Mouse (Mus musculus) monocyte, adult 2 months (primary cell): ENCODE data around the gene Hapln3.

Source experiments
- DNase-seq, 2 experiments: peaks; one replicate each; pipeline ENCODE4 v3.0.0; 2022; ENCODE audit warnings: low spot score in 2 of 2, low read depth in 1 of 2

Gene Hapln3

DNA sequence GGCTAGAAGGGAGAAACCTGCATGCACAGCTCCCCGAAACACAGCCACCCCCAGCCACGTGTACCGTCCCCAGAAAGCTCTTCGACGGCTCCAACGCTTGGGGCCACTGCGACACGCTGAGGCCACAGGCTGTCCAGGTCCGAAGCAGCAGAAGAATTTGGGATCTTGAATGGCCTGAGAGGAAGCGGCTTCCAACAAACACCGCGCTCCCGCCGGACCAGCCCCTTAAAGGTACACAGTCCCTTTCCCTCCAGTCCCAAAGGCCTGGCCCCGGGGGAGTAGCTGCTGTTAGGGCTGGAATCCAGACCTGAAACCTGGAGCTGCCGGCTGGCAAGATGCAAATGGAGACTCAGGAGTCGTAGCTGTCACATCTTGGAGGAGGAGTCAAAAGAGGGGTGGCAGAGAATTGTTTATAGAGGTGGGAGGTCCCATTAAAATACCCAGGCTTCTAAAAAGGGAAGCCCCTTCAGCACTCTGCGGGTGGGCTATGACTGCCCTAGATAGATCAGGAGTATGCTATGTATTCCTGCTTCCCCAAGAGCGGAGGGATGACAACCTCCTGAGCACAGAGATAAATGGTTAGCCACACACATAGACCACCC is at the start of gene Hapln3:
Gene Hapln3, minus strand, starts transcription at position 176 of the 602 bp plus-strand sequence.
- no peak for DNase-seq

DNA sequence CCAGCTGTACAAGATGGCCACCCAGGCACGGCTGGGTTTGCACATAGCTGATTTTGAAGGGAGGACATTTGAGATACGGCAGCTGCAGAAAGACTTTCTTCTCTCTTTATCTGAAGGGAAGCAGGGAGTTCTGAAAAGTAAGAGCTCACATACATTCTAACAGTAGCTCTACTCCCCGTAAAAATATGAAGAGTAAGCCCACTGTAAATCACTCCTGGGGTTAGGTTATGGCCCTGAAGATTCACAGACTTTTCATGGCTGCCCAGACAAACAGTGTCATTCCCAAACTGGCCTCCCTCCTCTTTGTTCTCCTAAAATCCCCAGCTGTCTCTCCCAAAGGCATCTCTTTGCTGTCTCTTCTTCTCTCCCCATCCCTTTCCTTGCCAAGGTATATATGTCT is 43.0 kb upstream of the Hapln3 start:
- DNase-seq = no peak

DNA sequence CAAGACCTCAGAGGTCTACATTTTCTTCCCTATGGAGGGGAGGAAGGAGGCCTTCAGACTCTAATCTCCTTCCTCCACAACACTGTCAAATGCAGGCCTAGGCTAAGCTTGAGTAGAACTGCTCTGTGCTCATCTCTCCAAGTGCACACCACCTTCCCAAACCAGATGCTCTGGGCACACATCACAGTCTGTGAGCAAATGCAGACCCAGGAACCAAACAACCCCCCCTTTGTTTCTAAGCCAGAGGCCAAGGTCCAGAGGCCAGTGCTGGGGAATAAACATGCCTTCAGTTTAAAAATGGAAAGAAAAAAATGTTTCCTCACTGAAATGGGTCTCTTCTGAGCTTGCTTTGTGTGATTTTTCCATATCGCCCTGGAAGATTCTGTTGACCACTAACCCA is 41.0 kb upstream of the Hapln3 start:
- no peak for DNase-seq

DNA sequence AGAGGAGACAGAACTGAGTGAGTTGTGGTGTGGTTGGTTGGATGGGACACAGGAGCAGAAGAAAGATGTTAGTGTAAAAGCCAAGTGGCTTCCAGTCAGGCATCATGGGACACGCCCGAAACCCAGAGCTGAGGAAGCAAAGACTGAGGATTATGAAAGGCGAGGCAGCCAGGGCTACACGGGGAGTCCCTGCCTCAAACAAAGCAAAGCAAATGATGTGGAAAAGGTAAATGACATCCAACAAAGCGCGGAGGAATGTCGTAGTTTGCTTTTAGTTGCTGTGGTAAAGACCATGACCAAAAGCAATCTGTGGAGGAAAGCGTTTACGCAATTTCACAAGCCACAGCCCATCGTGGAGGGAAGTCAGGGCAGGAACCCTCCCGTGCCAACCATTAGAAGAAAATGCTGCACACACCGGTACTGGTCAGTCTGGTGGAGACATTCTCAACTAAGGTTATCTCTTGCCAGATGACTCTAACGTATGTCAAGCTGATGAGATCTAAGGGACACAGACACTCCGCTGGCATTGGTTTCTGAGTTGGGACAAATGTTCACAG is 36.3 kb upstream of the Hapln3 start:
- DNase-seq = no peak

DNA sequence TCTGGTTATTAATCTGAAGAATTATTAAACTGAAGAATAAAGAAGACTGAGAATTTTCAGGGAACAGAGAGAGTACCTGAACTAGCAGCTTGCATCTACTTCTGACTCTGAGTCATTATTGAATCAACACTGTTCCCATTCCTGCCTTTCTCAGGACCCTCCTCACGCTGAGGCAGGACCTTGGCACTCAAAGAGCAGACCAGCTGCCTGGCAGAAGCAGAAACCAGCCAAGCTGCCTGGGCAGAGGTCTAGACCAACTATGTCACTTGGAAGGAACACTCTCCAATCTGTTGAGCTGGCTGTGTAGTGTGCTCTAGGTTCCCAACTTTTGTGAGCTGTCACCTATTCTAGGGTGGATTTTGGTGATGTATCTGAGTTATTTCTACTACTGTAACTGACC is 28.6 kb upstream of the Hapln3 start:
- no peak for DNase-seq

DNA sequence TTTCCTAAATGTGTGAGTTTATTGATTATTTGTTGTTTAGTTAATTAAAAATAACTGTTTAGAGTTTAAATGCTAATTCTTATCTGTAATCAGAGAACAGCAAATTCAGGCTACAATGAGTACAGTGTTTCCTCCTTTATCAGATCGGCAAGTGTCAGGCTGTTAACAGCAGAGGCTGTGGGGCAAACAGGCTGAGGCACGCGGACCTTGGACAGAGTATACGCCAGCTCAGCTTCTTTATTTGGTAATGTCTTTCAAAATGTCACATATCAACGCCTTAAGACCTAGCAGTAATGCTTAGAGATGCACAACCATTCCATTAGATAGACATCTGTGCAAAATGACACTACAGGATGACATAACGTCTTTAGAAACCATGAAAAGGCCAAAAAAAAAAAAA is 18.7 kb upstream of the Hapln3 start:
- no peak for DNase-seq

DNA sequence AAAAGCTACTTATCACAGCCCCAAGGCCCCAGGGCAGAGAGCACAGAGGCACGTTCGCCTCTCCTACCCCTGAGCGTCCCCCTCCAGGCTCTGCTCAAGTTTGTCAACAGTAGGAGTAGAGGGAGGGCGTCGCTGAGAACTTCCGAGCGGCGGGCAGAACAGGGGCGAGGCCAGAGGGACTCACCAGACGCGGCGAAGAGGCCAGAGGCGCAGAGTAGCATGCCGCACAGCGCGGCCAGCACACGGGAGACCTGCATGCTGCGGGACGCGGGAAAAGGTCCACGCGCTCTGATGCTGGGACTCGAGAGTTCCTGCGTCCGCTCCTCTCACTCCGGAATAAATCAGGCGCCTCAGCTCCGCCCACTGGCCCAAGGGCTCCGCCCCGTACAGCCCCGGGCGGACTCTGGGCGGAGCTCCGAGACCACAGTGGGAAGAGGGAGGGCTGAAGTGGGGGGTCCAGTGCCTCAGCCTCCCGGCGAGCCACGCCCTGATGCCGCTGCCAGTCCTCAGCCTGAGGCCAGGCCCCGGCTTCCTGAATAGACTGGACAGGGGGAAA is 18.0 kb upstream of the Hapln3 start, which contains the start of gene Mfge8:
Gene Mfge8, minus strand, starts transcription at position 350 of the 556 bp plus-strand sequence.
- peak; percentile 48 to 65 for DNase-seq

DNA sequence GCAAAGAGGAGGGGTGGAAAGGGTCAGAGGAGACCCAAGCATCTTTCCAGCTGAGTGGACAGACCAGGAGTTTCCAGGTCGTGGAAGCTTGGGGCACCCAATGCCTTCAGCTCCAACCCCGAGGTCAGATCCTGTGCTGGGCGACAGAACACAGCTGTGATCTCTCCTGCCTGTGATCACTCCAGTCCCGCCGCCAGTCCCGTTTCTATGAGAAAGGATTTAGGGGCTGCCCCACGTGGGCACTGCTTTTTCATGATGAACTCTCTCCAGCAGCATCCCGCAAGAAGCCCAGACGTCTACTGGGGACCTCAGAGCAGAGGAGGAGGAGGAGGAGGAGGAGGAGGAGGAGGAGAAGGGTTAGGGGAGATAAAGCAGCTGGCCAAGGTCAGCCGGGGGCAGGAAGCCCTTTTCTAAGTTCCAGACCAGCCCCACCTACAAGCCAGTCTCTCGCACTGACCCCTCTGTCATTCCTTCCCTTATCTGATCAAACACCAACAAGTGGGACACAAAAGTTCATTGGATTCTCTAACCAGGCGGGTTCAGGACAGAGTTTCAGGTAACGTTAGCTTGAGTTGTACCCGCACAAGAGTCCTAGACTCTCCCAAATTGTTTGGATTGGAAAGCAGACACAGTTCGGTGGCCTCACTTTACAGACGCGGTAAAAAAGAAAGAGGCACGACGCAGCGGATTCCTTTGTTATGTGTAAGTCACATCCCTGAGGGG is 17.3 kb upstream of the Hapln3 start:
- DNase-seq = no peak

DNA sequence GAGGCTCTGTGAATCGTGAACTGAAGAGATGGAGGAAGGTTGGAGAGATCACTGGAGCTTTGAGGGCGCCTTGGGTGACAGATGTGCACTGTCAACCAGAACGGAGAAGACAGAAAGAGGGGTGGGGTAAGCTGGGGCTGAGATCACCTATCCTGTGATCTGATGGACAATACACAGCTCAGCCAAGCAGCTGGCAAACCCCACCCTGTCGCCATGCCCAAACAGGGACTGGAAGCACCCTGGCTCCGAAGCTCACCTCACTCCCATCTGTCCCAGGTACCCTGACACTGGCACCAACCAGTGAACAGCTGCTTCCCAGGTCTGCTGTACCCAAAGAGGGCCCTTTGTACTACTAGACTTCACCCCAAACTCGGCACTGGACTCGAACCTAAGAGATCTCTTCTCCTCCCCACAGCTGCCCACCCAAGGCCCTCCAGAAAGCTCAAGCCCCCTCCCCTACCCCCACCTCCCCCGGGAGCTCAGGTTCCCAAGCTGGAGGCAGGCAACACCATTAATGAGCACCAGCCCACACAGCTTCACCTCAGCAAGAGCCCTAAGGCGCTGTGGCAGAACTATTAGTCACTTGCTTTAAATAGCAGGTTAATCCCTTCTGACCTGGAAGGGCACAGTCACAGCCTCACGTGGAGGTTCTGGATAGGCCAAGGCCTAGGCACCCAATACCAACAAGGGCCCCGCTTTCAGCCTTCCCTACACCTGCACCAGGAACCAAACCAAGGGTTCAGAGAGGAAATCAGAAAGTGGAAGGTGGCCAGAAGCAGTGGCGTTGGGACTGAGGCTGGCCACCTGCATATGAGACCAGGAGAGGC is 16.4 kb upstream of the Hapln3 start:
- DNase-seq = no peak

DNA sequence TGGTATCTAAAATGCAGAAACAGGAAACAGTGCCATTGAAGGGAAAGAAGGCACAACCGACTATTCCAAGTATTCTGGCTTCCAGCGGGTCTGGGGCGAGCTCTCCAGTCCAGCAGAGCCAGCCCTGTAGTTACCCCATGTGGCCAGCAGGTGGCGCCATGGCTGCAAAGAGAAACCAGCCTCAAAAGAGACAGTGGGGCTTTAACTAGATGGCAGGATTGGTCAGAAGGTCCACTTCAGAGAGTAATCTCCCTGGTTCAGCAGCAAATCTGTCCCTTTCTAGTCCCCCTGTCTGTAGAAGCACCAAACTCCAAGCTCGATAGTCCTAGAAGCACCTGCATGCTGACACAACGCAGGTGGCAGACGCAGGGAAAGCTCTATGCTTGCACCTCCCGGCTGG is 10.1 kb upstream of the Hapln3 start:
- peak; percentile 13 to 40 for DNase-seq

DNA sequence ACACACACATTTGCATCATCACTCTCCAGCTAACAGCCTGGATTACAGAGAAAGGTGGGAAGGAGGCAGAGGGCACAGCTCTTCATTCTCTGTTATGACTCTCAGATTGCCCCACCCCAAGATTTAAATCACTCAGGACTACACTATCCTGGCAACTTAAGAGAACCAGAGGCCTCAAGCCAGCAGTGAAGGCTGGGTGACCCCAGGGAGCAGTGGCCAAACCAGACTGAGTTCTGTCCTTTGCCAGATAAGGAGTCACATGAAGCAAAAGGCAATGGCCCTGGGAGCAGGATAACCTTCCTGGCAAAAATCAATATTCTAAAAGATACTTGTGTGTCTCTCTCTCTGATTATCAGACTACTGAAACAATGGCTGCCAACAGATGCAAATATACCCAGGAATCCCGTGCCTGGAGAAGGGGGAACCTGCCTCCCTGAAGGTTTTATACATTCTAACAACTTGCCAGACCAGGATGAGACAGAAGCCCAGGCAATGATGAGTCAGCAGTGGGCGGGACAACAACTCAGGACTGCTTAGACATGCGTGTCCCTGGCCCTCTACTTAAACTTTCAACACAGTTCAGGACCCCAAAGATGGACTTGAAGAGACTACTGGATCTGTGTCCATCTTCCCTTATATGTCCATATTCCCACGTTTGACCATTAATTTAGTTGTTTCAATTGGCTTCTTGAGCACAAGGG is 9.2 kb upstream of the Hapln3 start:
- no peak for DNase-seq

DNA sequence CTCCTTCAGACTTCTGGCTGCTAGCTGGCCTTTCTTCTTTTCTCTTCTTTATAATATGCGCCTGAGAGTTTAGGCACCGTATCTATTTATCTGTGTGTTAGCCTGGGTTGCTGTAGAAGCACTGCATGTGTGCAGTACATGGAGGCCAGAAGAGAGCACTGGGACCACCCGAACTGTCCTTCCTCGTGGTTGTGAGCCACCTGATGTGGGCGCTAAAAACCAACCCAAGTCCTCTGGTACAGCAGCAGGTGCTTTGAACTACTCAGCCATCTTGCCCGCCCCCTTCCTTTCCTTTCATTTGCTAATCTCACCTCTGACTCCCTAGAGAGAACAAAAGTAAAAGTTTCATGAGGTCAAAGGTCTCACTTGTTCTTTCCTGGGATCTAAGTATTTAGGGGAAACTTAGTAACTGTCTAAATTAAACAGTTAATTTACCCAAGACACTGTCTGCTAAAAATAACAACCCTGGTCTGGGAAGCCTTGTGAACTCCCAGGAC is 8.6 kb upstream of the Hapln3 start:
- no peak for DNase-seq

DNA sequence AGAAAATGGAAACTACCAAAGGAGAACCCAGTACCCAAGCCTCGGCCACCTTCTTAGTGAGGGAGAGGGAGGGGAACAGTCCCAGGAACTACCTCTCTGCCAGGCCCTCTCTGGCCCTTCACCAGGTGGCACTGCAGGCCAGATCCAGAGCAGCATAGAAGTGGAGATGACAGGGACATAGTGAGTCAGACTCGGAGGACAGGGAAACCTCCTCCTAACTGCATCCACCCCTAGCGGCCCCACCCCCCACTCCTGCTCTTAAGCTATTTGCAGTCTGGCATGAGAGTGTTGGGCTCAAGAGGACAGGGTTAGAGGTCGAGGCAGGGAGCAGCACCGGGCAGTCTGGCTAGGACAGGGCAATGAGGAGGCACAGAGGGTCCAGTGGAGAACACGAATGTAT is 2.6 kb upstream of the Hapln3 start:
- no peak for DNase-seq

DNA sequence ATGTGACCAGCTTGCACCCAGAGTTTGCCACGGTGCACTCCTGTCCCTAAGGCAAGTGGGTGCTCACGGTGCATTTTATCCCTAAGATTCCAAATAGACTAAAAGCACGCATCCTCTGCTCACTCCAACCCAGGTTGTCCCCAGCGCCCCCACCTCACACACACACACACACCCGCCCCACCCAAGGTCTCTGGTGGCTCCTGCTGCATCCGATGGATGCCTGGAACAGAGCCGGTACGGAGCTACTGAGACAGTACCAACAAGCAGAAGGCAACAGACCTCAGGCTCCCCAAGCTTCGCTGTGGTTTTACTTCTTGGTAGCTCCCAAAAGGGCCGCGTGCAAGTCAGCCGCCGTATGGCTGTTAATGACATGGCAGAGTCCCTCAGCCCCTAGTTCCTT is 433 bp downstream of the Hapln3 start:
- no peak for DNase-seq

DNA sequence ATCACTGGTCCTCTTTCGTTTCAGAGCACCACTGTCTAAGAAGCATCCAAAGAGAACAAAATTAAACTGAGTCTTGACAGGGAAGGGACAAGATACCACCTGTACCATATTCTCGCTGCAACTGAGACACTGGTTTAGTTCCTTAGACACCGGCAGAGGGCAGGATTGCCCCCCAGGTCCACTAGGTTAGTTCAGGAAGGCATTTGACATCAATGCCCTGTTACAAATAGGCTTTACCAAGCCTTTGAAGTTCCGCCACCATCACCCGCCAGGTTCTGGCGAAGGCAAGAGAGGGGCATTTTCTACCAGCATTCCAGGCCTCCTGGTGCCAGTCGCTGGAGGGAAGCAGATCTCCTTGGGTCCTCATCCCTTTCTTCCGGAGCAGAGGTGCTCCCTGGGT is 935 bp downstream of the Hapln3 start:
- DNase-seq = no peak

DNA sequence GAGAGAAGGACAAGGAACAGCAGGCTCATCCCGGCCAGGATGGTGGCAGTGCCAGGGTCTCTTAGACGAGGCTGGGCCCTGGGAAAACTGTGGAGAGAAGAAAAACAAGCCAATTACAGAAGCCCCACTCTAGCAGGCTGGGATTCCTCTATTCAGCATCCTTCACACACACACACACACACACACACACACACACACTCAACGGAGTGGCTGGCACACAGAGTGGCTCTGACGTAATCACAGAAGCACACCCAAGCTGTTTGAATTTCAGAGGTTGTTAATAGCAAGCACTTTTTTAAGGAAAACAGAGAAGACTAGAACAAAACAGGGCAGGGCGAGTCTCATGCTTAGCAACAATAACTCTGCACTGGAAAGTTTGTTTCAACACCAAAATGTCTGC is 7.4 kb downstream of the Hapln3 start:
- no peak for DNase-seq

DNA sequence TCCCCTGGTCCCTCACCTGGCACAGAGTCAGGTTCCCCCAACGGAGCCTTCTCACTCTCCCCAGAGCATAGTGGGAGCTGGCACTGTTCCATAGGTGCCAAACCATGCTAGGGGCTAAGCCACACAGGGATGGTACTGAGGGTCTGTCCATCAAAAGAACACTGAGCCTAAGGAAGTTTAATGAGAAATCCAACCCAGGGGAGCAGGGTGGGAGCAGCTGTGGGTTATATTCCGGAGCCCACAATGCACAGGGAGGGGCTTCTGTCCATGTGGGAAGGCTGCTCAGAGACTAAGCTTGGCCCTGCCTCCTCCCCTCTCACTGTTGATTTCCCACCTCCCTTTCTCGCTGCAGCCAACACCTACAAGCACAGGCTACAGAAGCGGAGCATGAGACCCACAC is 17.0 kb downstream of the Hapln3 start:
- no peak for DNase-seq

DNA sequence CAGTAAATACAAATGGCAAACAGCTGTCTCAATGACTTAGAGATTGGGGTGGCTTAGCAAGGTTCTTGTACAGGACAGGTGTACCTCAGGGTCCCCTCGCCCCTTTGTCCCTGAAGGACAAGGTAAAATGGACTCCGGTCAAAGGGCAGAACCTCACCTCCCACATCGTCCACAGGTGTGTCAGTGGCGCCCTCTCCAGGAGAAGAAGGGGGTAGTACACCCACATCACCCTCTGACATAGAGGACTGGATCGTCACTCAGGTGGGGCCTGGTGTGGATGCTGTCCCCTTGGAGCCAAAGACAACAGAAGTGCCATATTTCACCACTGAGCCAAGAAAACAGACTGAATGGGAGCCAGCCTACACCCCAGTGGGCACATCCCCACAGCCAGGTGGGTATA is 34.3 kb downstream of the Hapln3 start:
- DNase-seq = no peak

DNA sequence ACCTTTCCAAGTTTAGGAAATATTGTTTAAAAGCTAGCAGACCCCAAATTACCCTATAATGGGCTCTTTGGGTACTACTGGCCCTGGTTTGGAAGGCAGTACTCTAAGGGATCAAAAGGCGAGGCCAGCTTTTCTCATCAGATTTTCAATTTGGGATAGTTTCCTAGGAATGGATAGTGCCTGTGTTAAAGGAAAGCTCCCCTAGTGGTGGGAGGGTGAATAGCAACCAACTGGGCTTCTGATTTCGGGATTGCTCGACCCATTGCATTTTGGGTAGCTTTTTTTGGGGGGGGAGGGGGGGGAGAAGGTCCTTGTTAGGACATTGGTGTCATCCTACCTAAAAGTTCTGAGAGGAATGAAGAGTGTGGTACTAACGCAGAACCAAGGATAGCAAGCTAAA is 41.7 kb downstream of the Hapln3 start:
- DNase-seq = no peak

DNA sequence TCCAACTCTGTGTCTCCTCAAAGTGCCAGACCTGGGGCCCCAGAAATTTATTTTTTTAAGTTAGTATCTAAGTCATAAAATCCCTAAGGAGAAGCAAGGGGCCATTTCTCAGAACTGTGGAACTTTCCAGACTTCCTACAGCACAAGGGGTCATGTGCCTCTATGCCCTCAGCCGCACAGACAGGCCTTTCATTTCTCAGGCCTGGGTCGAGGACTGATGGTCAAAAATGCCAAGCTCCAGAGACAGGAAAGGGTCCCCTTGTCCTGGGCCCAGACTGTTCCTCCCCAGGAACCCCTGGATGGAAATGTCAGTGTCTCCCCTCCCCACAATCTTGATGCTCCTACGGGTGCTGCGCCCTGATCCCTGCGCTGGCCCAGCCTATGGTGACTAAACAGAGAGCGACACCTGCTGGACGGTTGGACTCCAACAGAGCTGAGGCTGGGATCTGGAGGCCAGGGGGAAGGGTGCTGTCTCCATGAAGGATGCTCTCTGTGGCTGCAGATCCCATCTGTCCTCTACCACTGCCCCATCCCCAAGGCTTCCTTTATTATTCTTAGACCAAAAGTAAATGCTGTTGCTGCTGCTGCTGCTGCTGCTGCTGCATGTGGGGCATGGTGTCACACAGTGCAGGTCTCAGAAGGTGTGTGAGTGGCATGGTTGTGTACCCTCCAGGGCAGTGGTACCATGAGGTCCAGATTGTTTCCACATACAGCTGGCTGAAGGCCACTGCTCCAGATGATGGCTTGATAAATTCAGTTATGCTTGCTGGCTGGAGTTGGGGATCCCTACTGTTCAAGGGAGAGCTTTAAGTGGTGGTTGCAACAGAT is 50.0 kb downstream of the Hapln3 start:
- no peak for DNase-seq
